Mouse (Mus musculus) ZHBTc4 (cell line): ENCODE results near the gene Rap1a.
A peak's percentile ranks its signal among the peaks of the same experiment; 100 is the strongest.

Experiments
- DNase-seq: peaks from one replicate; pipeline ENCODE4 v3.0.0-alpha.2; 2011; ENCODE audit warnings: low read depth, low spot score

The Rap1a gene

DNA sequence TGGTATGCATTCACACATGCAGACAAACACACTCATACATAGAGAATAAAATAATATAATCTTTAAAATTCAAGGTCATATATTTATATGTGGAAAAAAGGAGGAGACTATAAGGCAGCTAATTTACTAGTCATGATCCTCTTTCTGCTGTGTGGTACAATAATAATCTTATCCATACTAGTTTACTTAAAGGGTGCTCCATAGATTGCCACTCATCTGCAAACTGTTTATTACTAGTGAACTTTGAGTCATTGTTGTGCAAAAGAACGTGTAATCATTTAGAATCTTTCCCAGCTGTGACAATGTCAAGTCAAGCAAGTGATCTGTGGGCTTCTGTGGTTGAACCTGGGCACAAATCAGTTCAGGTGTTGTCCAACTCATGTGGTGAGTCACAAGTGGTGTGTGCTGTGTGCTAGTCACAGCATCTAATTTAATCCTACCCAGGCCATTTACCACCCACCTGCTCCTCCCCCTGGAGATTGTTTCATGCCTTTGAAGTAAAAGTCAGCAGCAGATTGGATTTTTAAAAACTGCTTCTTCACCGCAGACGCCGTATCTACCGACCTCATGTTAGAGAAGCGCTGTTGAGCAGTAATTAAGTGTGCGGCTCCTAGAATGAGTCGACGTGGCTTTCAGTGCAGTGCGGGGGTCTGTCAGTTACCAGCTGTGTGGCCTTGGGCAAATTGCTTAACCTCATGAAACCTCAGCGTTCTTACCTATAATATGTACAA is 5.5 kb upstream of the Rap1a start:
- DNase-seq, result no peak

DNA sequence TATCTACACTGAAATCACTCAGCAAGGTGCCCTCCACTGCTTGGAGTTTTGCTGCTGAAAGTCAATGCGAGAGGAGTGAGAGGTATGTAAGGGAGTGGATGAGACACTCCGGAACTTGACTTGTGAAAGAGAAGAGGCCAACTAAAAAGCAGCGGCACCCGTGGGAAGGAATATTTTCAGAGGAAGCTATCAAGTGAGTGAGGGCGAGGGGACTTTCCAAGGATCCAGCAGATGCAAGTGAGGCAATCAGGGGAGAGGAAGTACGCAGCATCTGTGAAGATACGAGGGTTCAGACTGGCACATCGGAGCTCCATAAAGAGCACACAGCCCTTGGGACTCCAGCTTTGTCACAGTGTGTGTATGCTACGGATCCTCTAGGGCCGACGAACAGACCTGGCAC is 2.5 kb upstream of the Rap1a start:
- DNase-seq, result no peak

DNA sequence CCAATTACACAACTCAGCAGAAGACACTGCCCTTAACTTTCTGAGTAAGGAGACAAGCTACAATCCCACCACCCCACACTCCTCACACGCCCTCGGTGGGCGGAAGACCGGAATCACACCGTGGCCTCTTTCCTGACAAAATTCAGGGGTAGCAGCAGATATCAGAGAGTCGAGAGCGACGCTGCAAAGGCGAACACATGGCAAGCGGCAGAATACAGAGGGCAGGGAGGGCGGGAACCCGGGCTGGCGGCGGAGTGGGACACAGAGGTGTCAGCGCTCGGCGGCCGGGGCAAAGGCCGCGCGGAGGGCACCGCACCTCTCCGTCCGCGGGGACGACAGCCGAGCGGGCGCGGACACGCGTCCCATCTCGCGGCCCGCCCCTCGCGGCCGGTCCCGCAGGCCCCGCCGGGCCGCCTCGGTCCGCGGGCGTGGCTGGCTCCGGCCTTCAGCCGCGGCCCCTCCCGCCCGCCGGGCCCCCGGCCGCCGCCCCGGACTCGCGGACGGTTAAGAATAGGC is 403 bp downstream of the Rap1a start:
- peak; percentile 66 for DNase-seq

DNA sequence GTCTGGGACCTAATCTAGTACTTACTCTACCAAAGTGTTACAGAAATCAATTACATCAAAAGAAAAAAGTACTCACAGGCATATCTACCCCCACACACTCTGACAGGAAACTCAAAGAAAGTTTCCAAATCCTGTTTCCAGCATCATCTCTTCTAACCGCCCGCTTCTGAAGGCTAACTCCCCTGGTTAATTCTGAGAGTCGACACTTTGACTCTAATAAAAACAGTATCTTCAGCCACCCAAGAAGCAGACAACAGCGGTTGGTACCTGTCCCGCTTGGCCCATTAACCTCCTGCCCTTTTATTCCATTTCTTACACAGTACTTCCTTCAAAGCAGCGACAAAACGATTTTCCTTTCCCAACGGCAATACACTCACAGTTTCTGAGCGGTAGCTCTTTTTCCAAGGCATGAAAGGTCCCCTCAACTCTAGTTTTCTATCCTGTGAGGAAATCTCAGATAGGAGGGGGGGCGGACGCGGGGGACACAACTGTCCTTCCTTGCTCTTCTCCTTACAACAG is 921 bp downstream of the Rap1a start:
- no peak for DNase-seq

DNA sequence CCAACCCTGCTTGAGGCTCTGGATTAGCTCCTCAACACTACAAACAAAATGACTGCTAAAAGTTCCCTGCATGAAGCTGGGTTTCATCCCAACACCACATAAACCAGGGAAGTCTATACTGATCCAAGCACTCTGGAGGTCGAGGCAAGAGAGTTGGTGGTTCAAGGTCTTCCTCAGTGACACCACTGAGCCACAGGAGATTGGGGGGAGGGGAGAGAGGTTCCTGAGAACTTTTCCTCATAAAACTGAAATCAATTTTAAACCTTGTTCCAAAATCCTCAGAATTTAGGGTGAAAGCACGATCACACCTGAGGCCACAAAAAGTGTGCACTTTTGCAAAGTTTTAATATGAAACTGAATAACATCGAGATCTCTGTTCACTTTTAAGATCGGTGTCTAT is 1.8 kb downstream of the Rap1a start:
- no peak for DNase-seq

DNA sequence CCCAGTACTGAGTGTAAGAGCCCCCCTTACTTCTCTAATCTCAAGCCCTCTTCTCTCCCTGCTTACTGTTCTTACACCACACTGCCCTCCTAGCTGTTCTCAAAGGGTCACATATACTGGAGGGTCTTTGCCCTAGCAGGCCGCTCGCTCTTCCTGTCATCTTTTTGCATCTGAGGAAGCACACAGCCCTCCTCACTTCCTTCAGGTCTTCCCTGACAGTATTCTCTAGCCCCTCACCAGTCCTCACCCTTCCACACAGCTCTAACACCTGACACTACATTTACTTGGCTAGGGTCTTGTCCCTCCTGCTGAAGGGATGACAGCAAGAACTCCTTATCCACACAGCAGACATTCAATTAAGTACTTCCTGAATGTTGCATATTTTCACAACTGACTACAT is 2.4 kb downstream of the Rap1a start:
- DNase-seq, result no peak

DNA sequence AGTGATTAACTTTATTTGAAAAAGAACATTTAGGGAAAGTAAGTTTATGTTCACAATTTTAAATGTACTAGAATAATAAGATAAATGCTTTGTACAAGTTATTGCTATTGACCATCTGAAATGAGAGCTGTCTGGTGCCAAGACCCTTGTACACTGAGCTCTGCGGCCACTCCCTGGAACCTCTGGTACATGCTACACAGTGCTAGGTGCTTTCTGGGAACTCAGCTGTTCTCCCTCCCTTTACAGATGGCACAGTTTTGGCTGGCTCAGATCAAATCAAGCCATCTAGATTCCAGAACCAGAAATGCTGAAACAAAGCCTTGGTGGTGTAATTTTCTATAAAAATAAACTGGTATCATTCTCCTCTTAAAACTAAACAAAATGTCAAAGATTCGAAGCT is 3.7 kb downstream of the Rap1a start:
- no peak for DNase-seq

DNA sequence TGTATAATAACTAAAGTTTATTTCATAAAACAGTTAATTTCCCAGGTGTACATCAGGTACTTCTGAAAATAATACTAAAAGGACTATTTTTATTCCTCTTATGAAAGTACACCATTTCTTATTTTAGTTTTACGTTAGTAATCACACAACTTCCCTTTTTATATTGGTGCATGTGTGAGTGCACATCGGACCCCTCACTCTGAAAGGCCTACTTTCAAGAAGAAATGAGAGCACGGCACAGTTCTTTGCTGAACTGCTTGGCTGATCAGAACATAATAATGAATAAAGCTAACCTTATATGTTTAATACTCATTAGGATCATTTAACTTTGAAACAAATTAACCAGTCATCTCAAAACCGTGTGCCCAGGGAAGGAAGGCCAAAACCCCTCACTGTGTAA is 4.4 kb downstream of the Rap1a start:
- no peak for DNase-seq

DNA sequence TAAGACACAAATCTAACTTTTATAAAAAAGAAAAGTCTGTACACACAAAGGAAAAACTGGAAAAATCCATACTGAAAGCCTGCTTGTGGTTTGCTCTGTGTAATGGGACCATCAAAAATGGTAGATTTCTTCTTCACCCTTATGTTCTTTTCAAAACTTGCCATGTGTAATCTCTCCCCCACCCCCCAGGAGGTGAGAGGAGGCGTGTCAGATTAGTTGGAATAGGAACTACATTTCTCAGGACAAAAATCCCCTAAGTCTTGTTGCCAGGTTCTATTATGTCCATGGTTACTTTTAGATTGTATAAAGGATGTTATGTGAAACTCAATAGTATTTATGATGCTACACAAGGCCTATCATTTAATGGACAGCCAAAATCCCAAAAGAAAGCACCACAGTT is 6.8 kb downstream of the Rap1a start:
- no peak for DNase-seq

DNA sequence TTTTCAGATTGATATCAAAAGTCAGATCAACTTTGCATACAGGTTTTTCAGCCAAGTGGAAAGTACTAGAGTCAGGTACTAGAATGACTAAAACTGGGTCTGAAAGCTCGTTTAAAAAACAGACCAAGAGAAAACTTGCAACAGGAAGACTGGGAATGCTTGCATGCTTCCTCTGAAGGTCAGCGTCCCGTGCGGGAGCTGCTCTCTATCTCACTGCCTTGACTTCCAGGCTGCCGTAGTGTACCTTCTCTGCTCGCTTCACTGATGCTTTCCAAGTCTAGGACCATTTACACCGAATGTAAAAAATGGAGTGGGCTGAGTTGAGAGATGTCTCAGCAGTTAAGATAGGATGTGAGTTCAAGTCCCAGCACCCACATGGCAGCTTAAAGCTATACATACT is 8.8 kb downstream of the Rap1a start:
- no peak for DNase-seq

DNA sequence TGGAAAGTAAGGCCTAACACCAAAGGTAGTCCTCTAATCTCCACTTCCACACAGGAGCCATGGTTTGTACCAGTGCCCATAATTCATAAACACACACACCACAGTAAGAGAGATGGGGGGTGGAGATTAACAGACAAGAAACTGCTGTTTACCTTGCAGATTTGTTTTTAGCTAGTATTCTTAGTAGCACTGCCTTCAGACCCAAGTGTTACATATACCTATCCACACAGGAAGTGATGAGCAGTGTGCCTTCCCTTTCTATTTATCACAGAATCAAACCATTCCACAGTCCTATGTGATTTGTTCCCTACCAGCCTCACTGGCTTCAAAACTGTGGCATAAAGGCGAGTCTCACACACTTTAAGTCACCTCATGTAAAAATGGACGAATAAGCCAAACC is 10.0 kb downstream of the Rap1a start:
- DNase-seq, result no peak

DNA sequence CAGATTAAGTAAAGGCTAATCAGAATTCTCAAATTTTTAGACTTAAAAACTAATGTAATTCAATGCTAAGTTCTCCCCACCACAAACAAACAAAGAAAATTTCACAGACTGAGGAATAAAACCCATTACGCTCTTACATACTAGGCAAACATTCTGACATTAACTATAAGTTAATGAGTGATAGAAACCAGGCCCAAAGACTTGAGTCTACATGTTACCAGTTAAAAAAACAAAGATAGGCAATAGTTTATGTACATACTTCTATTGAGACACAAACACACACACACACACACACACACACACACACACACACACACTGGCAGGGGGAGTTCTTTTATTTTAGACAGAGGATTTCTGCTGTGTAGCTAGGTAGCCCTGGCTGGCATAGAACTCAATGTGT is 10.8 kb downstream of the Rap1a start:
- no peak for DNase-seq

DNA sequence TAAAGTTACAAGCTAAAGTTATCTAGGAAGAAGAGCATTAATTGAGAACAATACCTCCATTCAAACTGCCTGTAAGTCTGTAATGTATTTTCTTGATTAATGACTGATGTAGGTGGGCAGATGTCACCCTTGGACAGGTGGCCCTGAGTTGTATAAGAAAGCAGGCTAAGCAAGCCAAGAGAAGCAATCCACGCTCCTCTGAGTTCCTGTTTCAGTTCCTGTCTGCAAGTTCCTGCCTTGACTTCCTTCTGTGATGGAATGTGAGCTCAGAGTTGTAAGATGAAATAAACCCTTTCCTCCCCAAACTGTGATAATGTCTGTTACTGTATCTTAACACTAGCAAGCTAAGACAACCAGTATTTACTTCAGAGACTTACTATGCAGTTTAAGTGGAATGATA is 11.4 kb downstream of the Rap1a start:
- DNase-seq, result no peak

DNA sequence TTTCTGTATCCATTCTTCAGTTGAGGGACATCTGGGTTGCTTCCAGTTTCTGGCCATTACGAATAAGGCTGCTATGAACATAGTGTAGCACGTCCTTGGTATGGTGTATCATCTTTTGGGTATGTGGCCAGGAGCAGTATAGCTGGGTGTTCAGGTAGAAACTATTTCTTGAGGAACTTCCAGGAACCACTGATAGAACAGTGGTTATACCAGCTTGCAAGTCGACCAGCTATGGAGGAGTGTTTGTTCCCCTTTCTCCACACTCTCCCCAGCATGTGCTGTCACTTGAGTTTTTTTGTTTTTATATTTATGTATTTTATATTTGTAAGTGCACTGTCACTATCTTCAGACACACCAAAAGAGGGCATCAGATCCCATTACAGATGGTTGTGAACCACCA is 13.8 kb downstream of the Rap1a start:
- no peak for DNase-seq

DNA sequence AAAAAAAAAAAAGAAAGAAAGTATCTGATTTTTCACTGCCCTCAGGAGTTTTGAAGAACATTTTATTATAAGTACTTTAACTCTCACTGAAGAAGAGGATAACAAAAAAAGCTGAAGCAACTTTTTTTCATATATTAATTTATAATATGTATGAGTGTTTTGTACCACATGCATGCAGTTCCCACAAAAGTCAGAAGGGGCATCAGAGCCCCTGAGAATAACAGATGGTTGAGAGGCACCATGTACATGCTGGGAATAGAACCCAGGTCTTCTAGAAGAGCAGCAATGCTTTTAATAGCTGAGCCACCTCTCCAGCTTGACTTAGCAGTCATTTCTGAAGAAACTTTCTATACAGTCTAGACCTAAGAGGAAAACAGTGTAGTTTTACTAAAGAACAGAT is 15.3 kb downstream of the Rap1a start:
- DNase-seq, result no peak

DNA sequence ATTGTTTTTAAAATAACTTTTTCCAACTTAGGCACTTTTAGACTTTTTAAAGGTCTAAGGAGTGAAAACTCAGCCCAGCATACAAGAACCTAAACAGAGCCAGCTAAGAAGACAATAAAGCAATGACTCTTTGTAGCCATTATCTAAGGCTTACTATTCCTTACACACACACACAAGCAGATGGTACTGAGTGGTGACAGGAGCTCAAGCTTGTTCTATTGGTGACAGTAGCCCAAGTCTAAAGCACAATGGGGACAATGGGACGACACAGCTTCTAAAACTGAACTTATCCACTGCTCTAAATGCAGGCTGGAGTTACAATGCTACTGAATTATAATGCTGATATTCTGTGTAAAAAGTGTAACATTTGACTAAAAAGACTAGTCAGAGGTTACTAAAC is 17.3 kb downstream of the Rap1a start:
- no peak for DNase-seq

DNA sequence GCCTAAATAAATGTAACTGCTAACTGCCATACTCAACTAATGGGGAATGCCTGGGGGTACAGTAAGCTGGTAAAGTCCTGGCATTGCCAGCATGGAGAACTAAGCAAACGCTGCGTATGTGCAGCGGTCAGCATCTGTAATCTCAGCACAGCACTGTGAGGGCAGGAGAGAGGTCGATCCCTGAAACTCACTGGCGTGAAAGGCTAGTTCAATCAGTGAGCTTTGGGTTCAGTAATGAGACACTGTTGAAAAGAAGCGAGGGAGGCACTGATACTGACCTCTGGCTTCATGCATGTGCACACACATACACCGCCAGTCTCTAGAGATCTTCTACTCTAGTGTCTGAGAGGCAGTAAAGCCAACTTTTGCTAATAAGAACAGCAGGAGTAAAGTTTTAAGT is 18.7 kb downstream of the Rap1a start:
- no peak for DNase-seq

DNA sequence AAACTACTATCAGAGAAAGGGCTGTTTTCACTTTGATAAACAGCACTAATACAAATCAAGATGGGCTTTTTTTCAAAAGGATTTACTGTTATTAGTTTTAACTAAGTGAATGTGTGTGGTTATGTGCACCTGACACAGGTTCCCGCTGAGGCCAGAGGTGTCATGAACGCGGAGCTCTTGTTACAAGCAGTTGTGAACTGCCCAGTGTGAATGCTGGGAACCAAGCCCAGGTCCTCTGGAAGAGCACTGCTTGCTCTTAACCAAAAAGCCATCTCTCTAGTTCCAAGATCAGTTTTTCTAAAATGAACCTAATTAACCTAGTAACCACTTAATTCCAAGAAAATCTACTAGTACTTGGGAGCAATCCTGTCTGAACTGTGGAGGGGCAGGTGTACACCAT is 23.1 kb downstream of the Rap1a start:
- DNase-seq, result no peak

DNA sequence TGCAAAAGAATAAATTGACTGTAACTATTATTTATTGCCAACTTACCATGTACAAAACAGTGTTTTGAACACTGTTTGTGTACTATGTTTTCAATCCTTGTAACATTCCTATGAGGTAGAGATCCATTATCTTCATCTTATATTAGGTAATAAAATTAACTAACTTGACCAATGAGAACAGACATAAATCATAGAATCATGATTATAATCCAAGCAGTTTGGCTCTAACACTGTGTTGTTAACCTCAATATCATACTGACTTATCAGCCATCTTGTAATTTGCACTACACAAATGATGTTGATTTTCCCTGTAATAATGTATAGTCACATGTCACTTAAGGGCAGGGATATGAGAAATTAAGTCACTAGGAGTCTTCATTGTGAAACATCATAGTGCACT is 26.6 kb downstream of the Rap1a start:
- DNase-seq, result no peak

DNA sequence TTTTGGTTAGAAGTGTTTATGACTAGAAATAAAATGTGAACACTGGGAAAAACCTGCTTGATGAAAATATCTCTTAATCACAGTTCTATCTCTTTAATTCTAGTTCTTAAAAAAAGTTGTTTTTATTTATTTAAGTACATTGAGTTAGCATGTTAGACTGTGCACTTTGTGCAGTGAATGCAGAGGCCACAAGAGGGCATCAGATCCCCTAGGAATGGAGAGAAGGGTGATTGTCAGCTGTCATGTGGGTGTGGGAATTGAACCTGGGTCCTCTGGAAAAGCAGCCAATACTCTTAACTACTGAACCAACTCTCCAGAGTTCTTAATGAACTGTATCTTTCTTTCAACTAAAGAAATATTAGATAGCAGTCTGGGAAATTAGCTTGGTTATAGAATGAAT is 29.6 kb downstream of the Rap1a start:
- DNase-seq, result peak; percentile 69

DNA sequence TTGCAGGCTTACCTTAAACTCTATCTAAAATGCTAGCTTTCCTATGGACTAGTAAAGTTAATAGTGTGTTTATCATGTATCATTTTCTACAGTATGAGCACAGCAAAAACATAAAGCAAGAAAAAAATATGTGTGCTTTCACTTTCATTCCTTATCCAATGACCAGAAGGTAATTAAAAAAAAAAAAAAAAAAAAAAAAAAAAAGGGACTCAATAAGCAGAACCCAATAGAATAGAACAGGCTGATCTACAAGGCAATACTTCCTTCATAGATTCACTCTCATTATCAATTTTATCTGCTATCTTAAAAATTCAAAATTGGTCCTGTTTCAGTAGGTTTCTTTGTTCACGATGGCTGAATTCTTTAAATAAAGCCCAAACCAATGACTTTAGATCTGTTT is 30.3 kb downstream of the Rap1a start:
- no peak for DNase-seq

DNA sequence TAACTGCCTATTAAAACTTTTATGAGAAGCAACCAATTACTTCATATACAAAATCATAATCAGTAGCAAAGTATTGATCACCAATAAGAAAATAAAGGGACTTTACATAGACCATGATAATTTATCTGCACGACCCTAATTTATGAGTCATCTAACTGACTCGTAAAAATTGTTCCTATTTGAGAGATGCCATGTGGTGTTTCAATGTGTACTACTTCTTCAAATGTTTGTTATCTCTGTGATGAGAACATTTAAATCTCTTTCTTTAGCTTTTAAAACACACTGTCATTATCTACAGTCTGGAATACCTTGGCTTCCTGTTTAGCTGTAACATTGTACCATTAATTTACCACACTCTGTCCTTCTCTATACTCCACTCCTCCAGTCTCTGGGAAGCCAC is 31.8 kb downstream of the Rap1a start:
- DNase-seq, result no peak

DNA sequence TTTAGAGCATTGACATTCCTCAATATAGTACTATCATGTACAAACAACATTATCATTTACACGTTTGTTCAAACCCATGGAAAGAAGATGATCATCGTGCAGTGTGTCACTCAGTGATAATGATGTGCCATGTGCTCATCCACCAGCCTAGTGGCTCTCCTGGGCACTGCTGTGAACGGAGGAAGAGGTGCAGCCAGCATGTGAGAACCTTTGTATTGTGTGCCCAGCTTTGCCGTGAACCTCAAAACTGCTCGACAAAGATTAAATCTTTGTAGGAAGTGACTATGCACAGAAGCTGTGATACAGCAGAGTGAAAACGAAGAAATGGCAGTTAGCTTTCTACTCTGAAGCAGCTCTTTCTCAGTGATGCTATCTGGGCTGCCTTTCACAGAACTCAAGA is 32.6 kb downstream of the Rap1a start:
- no peak for DNase-seq
